Mouse (Mus musculus): Measurements from ENCODE around the gene Poc1b. TPM values are rescaled to one million over a fixed set of nuclear protein-coding genes. Genes with fewer than 3 reads are reported as not detected.

Gene Poc1b
- polyA plus RNA-seq, 2 experiments, result 23.4 to 25.3 TPM

DNA sequence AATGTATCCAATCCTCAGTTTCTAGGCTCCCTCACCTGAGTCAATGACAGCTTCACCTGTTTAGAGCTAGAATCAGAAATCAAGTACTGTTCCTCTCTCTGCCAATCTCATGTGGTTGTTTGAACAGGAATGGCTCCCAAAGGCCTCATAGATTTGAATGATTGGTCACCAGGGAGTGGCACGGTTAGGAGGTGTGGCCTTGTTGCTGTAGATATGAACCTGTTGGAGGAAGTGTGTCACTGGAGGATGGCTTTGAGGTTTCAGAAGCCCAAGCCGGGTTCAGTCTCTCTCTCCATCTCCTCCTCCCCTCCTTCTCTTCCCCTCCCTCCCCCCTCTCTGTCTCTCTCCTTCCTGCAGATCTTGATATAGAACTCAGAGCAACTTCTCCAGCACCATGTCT lies 28.2 kb upstream of the Poc1b start:
- Histone ChIP-seq H3K36me3 (ENCODE audit: control insufficient read depth, insufficient read depth, low read length) (no peaks in the 10 kb centered on the region), H3K27me3 (ENCODE audit: control insufficient read depth, insufficient read depth, low read length) (no peaks in the 10 kb centered on the region), H3K4me3 (replicated peaks; ENCODE audit: low read length) (no peak overlapping the region), H3K4me2 (replicated peaks; ENCODE audit: low read depth, low read length, severe bottlenecking) (no peak overlapping the region), H3K9ac (ENCODE audit: low read depth, low read length, severe bottlenecking) (no peak overlapping the region), H3K4me1 (ENCODE audit: control insufficient read depth, insufficient read depth, low read length) (no peaks in the 10 kb centered on the region), H3K9me3 (ENCODE audit: control insufficient read depth, low read length) (no peaks in the 10 kb centered on the region), H3K27ac (replicated peaks; ENCODE audit: low read depth, low read length) (no peak overlapping the region)
- 83% methylated on average over 2 of the region's 2 CpGs for WGBS
- DNase-seq (ENCODE audit: low spot score) (no peak), ATAC-seq (ENCODE audit: low FRiP score, low read depth) (no peak)
- TF ChIP-seq POLR2A (IDR thresholded peaks at IDR 0.05; ENCODE audit: borderline replicate concordance, extremely low read depth, insufficient read depth, insufficient read length), result no peak

DNA sequence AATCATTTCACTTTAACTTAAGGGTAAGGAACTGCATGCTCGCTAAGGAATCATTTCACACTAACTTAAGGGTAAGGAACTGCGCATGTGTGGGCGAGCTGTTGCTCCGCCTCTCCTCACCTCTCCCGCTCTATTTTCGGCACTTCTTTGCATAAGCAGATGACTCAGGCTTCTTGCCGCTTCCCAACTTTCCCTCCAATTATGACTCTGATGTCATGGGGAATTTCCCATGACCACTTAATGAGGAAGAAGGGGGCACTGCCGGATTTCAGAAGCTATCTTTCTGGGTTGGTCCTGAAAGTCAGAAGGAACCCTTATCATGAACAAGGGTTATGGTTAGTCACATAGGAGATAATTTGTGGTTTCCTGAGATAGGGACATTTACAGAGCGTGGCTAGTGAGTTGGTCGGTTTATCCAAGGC lies 25.3 kb upstream of the Poc1b start:
- 81% methylated on average over 10 of the region's 10 CpGs for WGBS
- no peak for DNase-seq (ENCODE audit: low spot score)

DNA sequence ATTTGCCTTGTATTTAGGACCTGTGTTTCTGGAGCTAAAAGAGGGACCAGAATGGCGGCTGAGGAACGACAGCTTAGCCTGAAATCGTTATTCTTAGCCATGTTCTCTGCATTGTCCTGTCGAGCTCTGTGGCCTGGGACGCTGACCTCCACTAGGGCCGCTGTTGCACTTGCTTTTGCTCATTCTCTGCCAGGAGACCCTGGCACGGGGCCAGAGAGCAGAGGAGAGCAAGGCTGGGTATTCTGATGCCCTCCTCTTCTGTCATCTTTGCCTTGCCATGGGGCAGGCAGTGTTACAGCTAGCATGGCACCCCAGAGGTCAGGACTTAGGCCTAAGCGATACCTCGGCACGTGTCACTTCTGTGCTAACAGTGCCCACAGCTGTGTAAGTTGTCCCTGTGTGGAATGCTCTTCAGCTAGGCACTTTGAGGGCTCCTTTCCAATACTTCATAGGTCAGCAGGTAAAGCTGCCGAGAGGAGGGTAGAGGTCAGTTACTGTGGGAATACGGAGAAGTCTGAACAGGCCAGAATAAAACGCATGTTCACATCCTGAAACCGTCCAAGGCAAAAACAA lies 23.3 kb upstream of the Poc1b start:
- Histone ChIP-seq H3K4me3 (replicated peaks; ENCODE audit: low read length) (no peak overlapping the region), H3K36me3 (ENCODE audit: control insufficient read depth, insufficient read depth, low read length) (no peaks in the 10 kb centered on the region), H3K4me2 (replicated peaks; ENCODE audit: low read depth, low read length, severe bottlenecking) (no peak overlapping the region), H3K27me3 (ENCODE audit: control insufficient read depth, insufficient read depth, low read length) (no peaks in the 10 kb centered on the region), H3K9ac (ENCODE audit: low read depth, low read length, severe bottlenecking) (no peak overlapping the region), H3K9me3 (ENCODE audit: control insufficient read depth, low read length) (no peaks in the 10 kb centered on the region), H3K27ac (replicated peaks; ENCODE audit: low read depth, low read length) (no peak overlapping the region), H3K4me1 (ENCODE audit: control insufficient read depth, insufficient read depth, low read length) (no peaks in the 10 kb centered on the region)
- DNase-seq (ENCODE audit: low spot score) (no peak), ATAC-seq (ENCODE audit: low FRiP score, low read depth) (no peak)
- WGBS, result 87% methylated on average over 14 of the region's 14 CpGs
- no peak for TF ChIP-seq POLR2A (IDR thresholded peaks at IDR 0.05; ENCODE audit: borderline replicate concordance, extremely low read depth, insufficient read depth, insufficient read length)

More for the DNA sequence above, 25.3 kb upstream of the Poc1b start:
- H3K4me2 ChIP-seq (replicated peaks; ENCODE audit: low read depth, low read length, severe bottlenecking), result no peak overlapping the region
- no peak overlapping the region for H3K27ac ChIP-seq (replicated peaks; ENCODE audit: low read depth, low read length)
- H3K4me3 ChIP-seq (replicated peaks; ENCODE audit: low read length), result no peak overlapping the region
- no peak overlapping the region for H3K9ac ChIP-seq (ENCODE audit: low read depth, low read length, severe bottlenecking)
- no peaks in the 10 kb centered on the region for H3K27me3 ChIP-seq (ENCODE audit: control insufficient read depth, insufficient read depth, low read length)
- no peaks in the 10 kb centered on the region for H3K4me1 ChIP-seq (ENCODE audit: control insufficient read depth, insufficient read depth, low read length)
- TF ChIP-seq POLR2A (IDR thresholded peaks at IDR 0.05; ENCODE audit: borderline replicate concordance, extremely low read depth, insufficient read depth, insufficient read length), result no peak
- no peaks in the 10 kb centered on the region for H3K36me3 ChIP-seq (ENCODE audit: control insufficient read depth, insufficient read depth, low read length)
- no peaks in the 10 kb centered on the region for H3K9me3 ChIP-seq (ENCODE audit: control insufficient read depth, low read length)
- no peak for ATAC-seq (ENCODE audit: low FRiP score, low read depth)

DNA sequence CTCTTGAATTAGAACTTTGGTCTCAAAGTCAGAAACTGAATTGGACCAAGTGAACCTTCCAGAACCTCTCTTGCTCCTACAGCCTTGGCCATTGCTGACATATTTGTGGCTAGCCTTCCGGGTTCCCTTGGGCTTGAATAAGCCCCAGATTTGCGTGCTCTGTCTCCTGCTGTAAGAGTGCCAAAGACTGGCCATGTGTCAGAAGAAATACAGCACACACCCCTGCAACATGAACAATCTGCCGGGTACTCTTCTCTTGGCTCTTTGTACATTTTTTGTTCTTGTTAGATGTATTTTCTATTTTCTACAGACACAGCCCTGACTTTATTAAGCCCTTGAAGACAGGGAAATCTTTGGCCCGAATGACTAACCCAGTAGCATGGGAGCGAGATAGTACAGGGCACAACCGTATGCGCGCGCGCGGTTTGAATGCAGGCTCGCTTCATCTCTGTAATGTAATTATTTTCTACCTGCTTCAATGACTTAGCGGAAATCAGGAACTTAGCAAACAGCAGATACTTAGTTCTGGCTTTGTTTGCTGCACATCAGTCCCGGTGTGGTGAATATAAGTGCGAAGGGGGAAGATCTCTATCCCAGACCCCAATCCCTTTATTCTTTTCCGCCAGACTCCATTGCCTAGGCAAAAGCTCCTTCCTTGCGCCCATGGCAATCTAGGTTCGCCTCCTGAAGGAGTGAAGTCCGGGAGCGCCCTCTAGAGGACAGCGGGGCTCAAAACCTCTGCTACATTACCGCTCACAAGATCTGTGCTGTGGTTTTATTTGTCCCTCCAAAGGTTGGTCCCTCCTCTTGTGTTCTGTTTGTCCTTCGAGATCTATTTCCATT lies 22.2 kb upstream of the Poc1b start:
- no peak overlapping the region for H3K9ac ChIP-seq (ENCODE audit: low read depth, low read length, severe bottlenecking)
- H3K27ac ChIP-seq (replicated peaks; ENCODE audit: low read depth, low read length), result no peak overlapping the region
- ATAC-seq (ENCODE audit: low FRiP score, low read depth) (0 out of 2 replicates have a peak, but pooled peaks have one; percentile 67), DNase-seq (ENCODE audit: low spot score) (peak; percentile 88)
- 45% methylated on average over 23 of the region's 23 CpGs for whole genome bisulfite sequencing
- H3K4me2 ChIP-seq (replicated peaks; ENCODE audit: low read depth, low read length, severe bottlenecking), result no peak overlapping the region
- H3K9me3 ChIP-seq (ENCODE audit: control insufficient read depth, low read length), result no peaks in the 10 kb centered on the region
- no peaks in the 10 kb centered on the region for H3K36me3 ChIP-seq (ENCODE audit: control insufficient read depth, insufficient read depth, low read length)
- H3K4me3 ChIP-seq (replicated peaks; ENCODE audit: low read length), result no peak overlapping the region
- no peak for TF ChIP-seq POLR2A (IDR thresholded peaks at IDR 0.05; ENCODE audit: borderline replicate concordance, extremely low read depth, insufficient read depth, insufficient read length)
- H3K4me1 ChIP-seq (ENCODE audit: control insufficient read depth, insufficient read depth, low read length), result no peaks in the 10 kb centered on the region
- no peaks in the 10 kb centered on the region for H3K27me3 ChIP-seq (ENCODE audit: control insufficient read depth, insufficient read depth, low read length)

DNA sequence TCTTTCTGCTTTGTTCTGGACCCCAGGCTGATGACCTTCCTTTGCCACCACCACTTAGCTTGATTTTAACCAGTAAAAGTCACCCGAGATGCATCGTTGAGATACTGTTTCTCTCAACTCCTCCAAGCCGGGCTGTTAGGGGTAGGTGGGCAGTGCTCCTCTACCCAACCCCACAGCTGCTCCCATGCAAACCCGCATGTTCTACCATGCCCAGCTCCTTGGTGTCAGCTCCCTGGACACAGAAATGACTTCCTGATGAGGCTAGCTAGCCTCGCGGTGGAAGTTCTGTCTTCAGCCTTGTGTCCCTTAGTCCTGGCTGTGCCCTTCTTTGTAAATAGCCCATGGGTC lies 21.6 kb upstream of the Poc1b start:
- 56% methylated on average over 6 of the region's 6 CpGs for WGBS

More for the DNA sequence above, 21.6 kb upstream of the Poc1b start:
- H3K4me3 ChIP-seq (replicated peaks; ENCODE audit: low read length), result no peak overlapping the region
- H3K4me2 ChIP-seq (replicated peaks; ENCODE audit: low read depth, low read length, severe bottlenecking), result no peak overlapping the region
- no peak for TF ChIP-seq POLR2A (IDR thresholded peaks at IDR 0.05; ENCODE audit: borderline replicate concordance, extremely low read depth, insufficient read depth, insufficient read length)
- H3K36me3 ChIP-seq (ENCODE audit: control insufficient read depth, insufficient read depth, low read length), result no peaks in the 10 kb centered on the region
- ATAC-seq (ENCODE audit: low FRiP score, low read depth) (no peak), DNase-seq (ENCODE audit: low spot score) (no peak)
- no peak overlapping the region for H3K27ac ChIP-seq (replicated peaks; ENCODE audit: low read depth, low read length)
- H3K9me3 ChIP-seq (ENCODE audit: control insufficient read depth, low read length), result no peaks in the 10 kb centered on the region
- no peaks in the 10 kb centered on the region for H3K27me3 ChIP-seq (ENCODE audit: control insufficient read depth, insufficient read depth, low read length)
- no peak overlapping the region for H3K9ac ChIP-seq (ENCODE audit: low read depth, low read length, severe bottlenecking)
- H3K4me1 ChIP-seq (ENCODE audit: control insufficient read depth, insufficient read depth, low read length), result no peaks in the 10 kb centered on the region
